Mouse (Mus musculus): ENCODE data around the gene Akap1.

Gene Akap1

GRCm38 (mm10) chr11:88841406-88841805 is 23.0 kb downstream of the Akap1 start:
- no peak for DNase-seq

- no peak for DNase-seq
Measured at GRCm38 (mm10) chr11:88840724-88841350, 23.5 kb downstream of the Akap1 start.

- no peak for DNase-seq
Measured at GRCm38 (mm10) chr11:88840292-88840691, 24.1 kb downstream of the Akap1 start.

GRCm38 (mm10) chr11:88839379-88839778 is 25.0 kb downstream of the Akap1 start:
- DNase-seq = no peak

GRCm38 (mm10) chr11:88838630-88839029 is 25.8 kb downstream of the Akap1 start:
- no peak for DNase-seq

- no peak for DNase-seq
Measured at GRCm38 (mm10) chr11:88834606-88835005, 29.8 kb downstream of the Akap1 start.

- DNase-seq = no peak
Measured at GRCm38 (mm10) chr11:88834134-88834533, 30.3 kb downstream of the Akap1 start.

GRCm38 (mm10) chr11:88833099-88833498 is 31.3 kb downstream of the Akap1 start:
- DNase-seq = no peak

- DNase-seq = no peak
Measured at GRCm38 (mm10) chr11:88830257-88830804, 34.1 kb downstream of the Akap1 start.

GRCm38 (mm10) chr11:88828528-88828927 is 35.9 kb downstream of the Akap1 start:
- no peak for DNase-seq

GRCm38 (mm10) chr11:88825909-88826308 is 38.5 kb downstream of the Akap1 start:
- DNase-seq = no peak

GRCm38 (mm10) chr11:88822991-88823390 is 41.4 kb downstream of the Akap1 start:
- peak; percentile 72 for DNase-seq

- DNase-seq = no peak
Measured at GRCm38 (mm10) chr11:88822526-88822925, 41.9 kb downstream of the Akap1 start.

- no peak for DNase-seq
Measured at GRCm38 (mm10) chr11:88820742-88821576, 43.4 kb downstream of the Akap1 start.

- no peak for DNase-seq
Measured at GRCm38 (mm10) chr11:88820253-88820652, 44.1 kb downstream of the Akap1 start.

- no peak for DNase-seq
Measured at GRCm38 (mm10) chr11:88817061-88817460, 47.3 kb downstream of the Akap1 start.

- DNase-seq = no peak
Measured at GRCm38 (mm10) chr11:88803231-88804010, 61.0 kb downstream of the Akap1 start.

- DNase-seq = no peak
Measured at GRCm38 (mm10) chr11:88796207-88796606, 68.2 kb downstream of the Akap1 start.

- no peak for DNase-seq
Measured at GRCm38 (mm10) chr11:88789893-88790292, 74.5 kb downstream of the Akap1 start.

GRCm38 (mm10) chr11:88786816-88787215 is 77.6 kb downstream of the Akap1 start:
- no peak for DNase-seq

- DNase-seq = no peak
Measured at GRCm38 (mm10) chr11:88783525-88783924, 80.9 kb downstream of the Akap1 start.

- no peak for DNase-seq
Measured at GRCm38 (mm10) chr11:88782531-88782930, 81.9 kb downstream of the Akap1 start.

All from cerebellum, adult 8-10 months (tissue).